Mouse (Mus musculus) limb, embryonic 15.5 days (tissue): ENCODE results near the gene Insrr. TPM values are rescaled to one million over a fixed set of nuclear protein-coding genes. Genes with fewer than 3 reads are reported as not detected.
"Not testable (repeated sequence)": the region's sequence is repeated elsewhere in the genome, so short reads cannot be mapped to it uniquely, and the experiment has no call there.

Source experiments
- ATAC-seq: fragments of 200-750 bp; cut with Nextera tagmentation; 2 replicates; pipeline ENCODE4 v1.8.0; 2017; ENCODE audit warnings: low read depth, moderate TSS enrichment; ENCODE audit not compliant: insufficient number of reproducible peaks, low FRiP score, low TSS enrichment
- H3K27ac ChIP-seq: fragments of 300-500 bp; sonication (generic); 2 replicates; pipeline ENCODE4 v1.5.1; 2015; ENCODE audit warnings: moderate library complexity, mild to moderate bottlenecking, inconsistent platforms
- H3K27me3 ChIP-seq: fragments of 300-500 bp; sonication (generic); 2 replicates; pipeline ENCODE4 v1.6.1; 2015; ENCODE audit warnings: inconsistent platforms
- H3K36me3 ChIP-seq: fragments of 300-500 bp; sonication (generic); 2 replicates; pipeline ENCODE4 v1.6.1; 2015; ENCODE audit warnings: inconsistent platforms
- H3K4me1 ChIP-seq: fragments of 300-500 bp; sonication (generic); 2 replicates; pipeline ENCODE4 v1.6.1; 2015; ENCODE audit warnings: inconsistent platforms
- H3K4me2 ChIP-seq: fragments of 300-500 bp; sonication (generic); 2 replicates; pipeline ENCODE4 v1.6.1; 2015; ENCODE audit warnings: mild to moderate bottlenecking, inconsistent platforms
- H3K4me3 ChIP-seq: fragments of 300-500 bp; sonication (generic); 2 replicates; pipeline ENCODE4 v1.5.1; 2015; ENCODE audit warnings: mild to moderate bottlenecking, inconsistent platforms
- H3K9ac ChIP-seq: fragments of 300-500 bp; sonication (generic); 2 replicates; pipeline ENCODE4 v1.6.1; 2015; ENCODE audit warnings: inconsistent platforms
- H3K9me3 ChIP-seq: fragments of 300-500 bp; sonication (generic); 2 replicates; pipeline ENCODE4 v1.6.1; 2016; ENCODE audit warnings: inconsistent platforms
- WGBS: fragments of 180-500 bp; shearing (Covaris S2); methylation state at CpG from one replicate; pipeline ENCODE4 v1.1.7; 2015; 5-methylcytosine and 5-hydroxymethylcytosine counted together
- polyA plus RNA-seq: library from polyadenylated mRNA; unstranded; fragments of >200 nt; fragmentation: Nextera tagmentation; extraction: Ambion mirVana; gene quantifications from 2 replicates; pipeline ENCODE4 v1.2.1, GENCODE M21; 2015

Gene Insrr
- polyA plus RNA-seq, 1 experiment from 2014 or later, result 0.19 TPM

DNA sequence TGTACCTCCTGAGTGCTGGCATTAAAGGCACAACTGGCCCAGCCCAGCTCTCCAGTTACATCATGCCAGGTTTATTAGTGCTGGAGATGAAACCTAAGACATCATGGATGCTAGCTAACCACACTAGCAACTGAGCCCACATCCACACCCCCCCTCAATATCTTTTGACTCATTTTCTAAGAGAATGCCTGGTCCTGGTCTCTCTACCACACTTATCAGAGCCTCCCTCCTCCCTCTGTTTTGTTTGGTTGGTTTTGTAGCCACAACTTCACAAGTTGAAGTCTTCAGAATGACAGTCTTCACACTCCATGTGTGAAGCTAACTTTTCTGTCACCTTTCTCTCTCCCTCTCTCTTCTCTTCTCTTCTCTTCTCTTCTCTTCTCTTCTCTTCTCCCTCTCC is 44.1 kb downstream of the Insrr start:
- Histone ChIP-seq H3K9me3 (no peaks in the 10 kb centered on the region), H3K4me2 (no peak overlapping the region), H3K27ac (no peak overlapping the region), H3K9ac (no peak overlapping the region), H3K36me3 (no peaks in the 10 kb centered on the region), H3K4me3 (no peak overlapping the region), H3K27me3 (0 out of 2 replicates have a peak, but pooled peaks cover 6% of the 10 kb centered on the region), H3K4me1 (no peaks in the 10 kb centered on the region)
- ATAC-seq, result no peak

DNA sequence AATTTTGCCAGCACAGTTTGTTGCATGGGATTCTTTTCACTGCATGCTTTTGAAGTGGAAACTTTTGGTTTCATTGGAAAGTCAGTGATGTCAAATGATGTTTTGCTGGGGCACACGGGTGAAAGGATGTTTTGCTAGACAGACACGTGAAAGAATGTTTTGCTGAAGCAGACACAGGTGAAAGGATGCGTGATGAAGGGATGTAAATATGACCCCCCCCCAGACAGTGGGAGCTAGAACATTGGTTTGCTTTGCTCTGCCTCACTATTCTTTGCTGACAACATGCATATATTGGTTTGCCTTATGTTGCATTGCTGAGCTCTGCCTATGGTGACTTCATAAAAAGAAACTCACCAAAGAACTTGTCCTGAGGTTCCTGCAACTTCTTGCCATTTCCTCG is 48.2 kb downstream of the Insrr start:
- H3K9me3 ChIP-seq, result no peaks in the 10 kb centered on the region
- no peak overlapping the region for H3K9ac ChIP-seq
- H3K4me2 ChIP-seq, result no peak overlapping the region
- no peak for ATAC-seq
- no peak overlapping the region for H3K27ac ChIP-seq
- WGBS, result 78% methylated on average over 4 of the region's 4 CpGs
- no peak overlapping the region for H3K4me3 ChIP-seq
- H3K36me3 ChIP-seq, result no peaks in the 10 kb centered on the region
- H3K27me3 ChIP-seq, result peaks cover under 1% of the 10 kb centered on the region; the same call in 1 of the 2 replicates
- H3K4me1 ChIP-seq, result no peaks in the 10 kb centered on the region

DNA sequence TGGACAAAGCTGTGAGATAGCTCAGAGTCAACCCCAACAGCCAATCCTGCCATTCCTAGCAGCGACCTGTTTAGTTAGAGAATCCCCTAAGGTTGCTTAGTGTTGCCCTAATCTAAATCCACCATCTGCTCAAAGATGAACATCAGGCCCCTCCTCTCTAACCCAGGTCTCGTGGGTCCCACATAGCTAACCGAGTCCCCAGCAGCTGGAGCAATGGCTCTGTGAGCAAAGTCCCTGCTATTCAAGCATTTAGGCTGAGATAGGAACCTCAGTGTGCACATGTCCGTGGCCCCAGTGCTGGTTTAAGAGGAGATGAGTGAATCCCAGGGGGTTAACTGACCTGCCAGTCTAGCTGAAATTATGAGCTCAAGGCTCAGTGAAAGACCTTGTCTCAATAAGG is 49.4 kb downstream of the Insrr start:
- WGBS, result 64% methylated on average over 4 of the region's 4 CpGs
- ATAC-seq, result no peak
- H3K27ac ChIP-seq, result no peak overlapping the region
- H3K4me3 ChIP-seq, result no peak overlapping the region
- H3K9ac ChIP-seq, result no peak overlapping the region
- no peaks in the 10 kb centered on the region for H3K9me3 ChIP-seq
- H3K27me3 ChIP-seq, result no peaks in the 10 kb centered on the region; the same call in 1 of the 2 replicates
- H3K36me3 ChIP-seq, result no peaks in the 10 kb centered on the region
- H3K4me2 ChIP-seq, result no peak overlapping the region
- H3K4me1 ChIP-seq, result no peaks in the 10 kb centered on the region

DNA sequence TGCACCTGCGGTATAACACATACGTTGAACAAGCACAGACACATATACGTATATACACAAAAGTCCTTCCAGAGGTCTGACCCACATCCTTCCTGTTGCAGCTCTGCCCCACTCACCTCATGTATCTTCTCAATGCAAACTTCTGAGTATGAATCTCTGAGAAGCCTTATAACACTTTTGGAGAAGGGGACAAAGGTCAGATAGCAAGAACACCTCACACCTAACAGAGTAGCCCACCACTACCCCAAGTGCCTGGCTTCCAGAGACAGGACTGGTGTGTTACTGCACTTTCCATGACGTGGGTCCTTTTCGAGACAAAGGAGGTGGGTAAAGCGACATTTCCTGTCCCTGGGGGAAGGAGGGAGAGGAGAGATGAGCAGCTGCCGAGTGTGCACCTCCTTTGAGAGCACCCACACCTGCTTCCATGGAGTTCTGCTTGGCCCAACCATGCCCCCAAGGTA is 49.9 kb downstream of the Insrr start, which contains the start of gene Sh2d2a:
TSS of gene Sh2d2a (plus strand) at position 106 of the 461 bp plus-strand sequence.
- no peak within 1 kb of the TSS for H3K4me3 ChIP-seq
- no peak for ATAC-seq
- H3K4me1 ChIP-seq, result no peaks in the 10 kb centered on the region
- H3K9ac ChIP-seq, result no peak within 1 kb of the TSS
- no peaks in the 10 kb centered on the region for H3K9me3 ChIP-seq
- no peak within 1 kb of the TSS for H3K4me2 ChIP-seq
- no peak within 1 kb of the TSS for H3K27ac ChIP-seq
- no peaks in the 10 kb centered on the region for H3K36me3 ChIP-seq
- WGBS, result 74% methylated on average over 7 of the region's 7 CpGs
- no peaks in the 10 kb centered on the region; the same call in 1 of the 2 replicates for H3K27me3 ChIP-seq

DNA sequence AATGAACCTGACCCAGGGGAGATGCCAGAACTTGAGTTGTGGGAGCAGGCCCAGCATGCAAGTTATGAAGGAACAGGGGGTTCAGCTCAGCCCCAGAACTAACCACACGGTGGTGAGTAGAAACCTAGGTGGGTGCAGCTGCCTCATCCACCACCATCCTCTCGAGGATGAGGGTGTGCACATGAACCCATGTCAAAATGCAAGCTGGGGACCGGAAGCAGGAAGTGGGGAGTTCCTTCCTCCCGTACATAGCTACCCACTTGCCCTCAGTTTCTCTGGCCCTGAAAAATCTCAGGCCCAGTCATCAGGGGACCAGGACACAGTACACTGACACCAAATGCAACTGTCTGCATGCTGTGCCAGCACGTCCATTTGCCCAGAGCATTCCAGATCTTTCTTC is 50.9 kb downstream of the Insrr start:
- H3K4me1 ChIP-seq, result no peaks in the 10 kb centered on the region
- ATAC-seq, result no peak
- H3K4me2 ChIP-seq, result no peak overlapping the region
- no peak overlapping the region for H3K4me3 ChIP-seq
- no peaks in the 10 kb centered on the region for H3K9me3 ChIP-seq
- H3K9ac ChIP-seq, result no peak overlapping the region
- no peaks in the 10 kb centered on the region; the same call in 1 of the 2 replicates for H3K27me3 ChIP-seq
- H3K27ac ChIP-seq, result no peak overlapping the region
- WGBS, result 77% methylated on average over 5 of the region's 5 CpGs
- no peaks in the 10 kb centered on the region for H3K36me3 ChIP-seq

DNA sequence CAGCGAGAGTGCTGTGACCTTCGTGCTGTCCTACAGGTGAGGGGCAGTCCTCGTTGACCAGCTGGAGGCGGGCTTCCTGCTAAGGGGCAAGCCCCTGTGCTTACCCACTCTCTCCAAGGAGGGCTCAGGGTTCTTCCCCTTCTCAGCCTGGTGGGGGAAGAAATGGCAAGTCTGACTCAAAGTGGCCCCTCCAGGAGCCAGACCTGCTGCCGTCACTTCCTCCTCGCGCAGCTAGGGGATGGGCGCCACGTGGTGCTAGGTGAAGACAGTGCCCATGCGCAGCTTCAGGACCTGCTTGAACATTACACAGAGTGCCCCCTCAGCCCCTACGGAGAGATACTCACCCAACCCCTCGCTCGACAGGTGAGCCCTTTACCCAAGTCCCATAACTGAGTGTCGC is 52.4 kb downstream of the Insrr start:
- H3K9ac ChIP-seq, result no peak overlapping the region
- no peaks in the 10 kb centered on the region for H3K4me1 ChIP-seq
- 83% methylated on average over 14 of the region's 14 CpGs for WGBS
- H3K4me2 ChIP-seq, result no peak overlapping the region
- no peaks in the 10 kb centered on the region for H3K36me3 ChIP-seq
- H3K9me3 ChIP-seq, result no peaks in the 10 kb centered on the region
- no peak for ATAC-seq
- no peaks in the 10 kb centered on the region; the same call in 1 of the 2 replicates for H3K27me3 ChIP-seq
- H3K27ac ChIP-seq, result no peak overlapping the region
- no peak overlapping the region for H3K4me3 ChIP-seq

DNA sequence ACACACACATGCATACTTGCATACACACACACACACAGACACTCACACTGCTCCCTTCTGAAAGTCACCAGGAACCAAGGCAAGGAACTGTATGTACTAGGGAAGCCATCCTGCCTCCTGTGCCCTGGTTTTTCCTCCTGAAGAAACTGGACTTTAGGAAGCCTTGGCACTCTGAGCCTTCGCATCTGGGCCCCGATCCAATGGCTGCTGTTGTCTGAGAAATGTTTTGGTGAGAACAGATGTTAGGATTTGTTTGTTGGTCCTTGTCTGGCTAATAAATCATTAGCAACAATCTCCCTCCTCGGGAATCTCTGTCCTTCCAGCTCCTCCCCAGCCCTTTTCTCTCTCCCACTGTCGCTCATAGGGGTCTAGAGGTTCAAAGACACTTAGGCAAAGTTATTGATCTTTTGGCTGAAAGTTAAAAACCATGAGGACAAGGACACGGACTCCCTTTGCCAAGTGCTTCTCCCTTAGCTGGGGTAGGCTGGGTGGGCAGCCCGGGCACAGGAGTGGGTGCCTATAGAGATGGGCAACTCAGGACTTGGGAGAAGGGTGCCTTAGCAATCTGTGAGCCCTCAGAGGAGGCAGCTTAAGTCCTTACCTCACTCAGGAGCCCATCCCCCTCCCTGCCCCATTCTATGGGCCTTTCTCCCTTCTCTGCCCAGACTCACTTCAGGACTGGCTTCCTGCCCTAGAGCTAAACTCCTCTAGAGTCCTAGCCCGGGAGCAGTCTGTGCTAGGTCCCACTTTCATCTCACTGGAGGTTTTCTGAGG is 58.2 kb downstream of the Insrr start:
- no peak overlapping the region for H3K27ac ChIP-seq
- H3K4me2 ChIP-seq, result no peak overlapping the region
- H3K9ac ChIP-seq, result no peak overlapping the region
- H3K27me3 ChIP-seq, result no peaks in the 10 kb centered on the region
- H3K4me1 ChIP-seq, result no peaks in the 10 kb centered on the region; the same call in 1 of the 2 replicates
- 41% methylated on average over 7 of the region's 7 CpGs for WGBS
- peaks cover 34% of the 10 kb centered on the region for H3K36me3 ChIP-seq
- no peak overlapping the region for H3K4me3 ChIP-seq
- no peaks in the 10 kb centered on the region for H3K9me3 ChIP-seq
- no peak for ATAC-seq

DNA sequence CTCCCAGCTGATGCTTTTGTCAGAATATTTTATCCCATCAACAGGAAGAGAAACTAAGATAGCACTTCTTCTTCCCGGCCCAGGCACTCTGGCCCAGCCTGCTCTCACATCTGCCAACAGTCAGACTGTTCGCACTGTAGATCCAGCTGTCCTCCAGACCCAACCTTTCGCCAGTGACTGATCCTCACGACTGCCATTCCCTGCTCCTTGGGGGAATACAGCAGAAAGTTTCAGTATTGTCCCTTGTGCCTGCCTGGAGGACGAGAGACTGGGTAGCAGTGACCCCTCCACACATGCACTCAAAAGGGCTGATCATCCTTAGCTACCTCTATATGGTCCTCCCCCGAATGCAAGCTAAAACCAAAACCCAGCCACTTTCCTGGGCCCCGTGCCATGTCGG is 59.2 kb downstream of the Insrr start:
- Histone ChIP-seq H3K36me3 (peaks cover 41% of the 10 kb centered on the region), H3K4me2 (no peak overlapping the region), H3K27ac (no peak overlapping the region), H3K4me1 (no peaks in the 10 kb centered on the region; the same call in 1 of the 2 replicates), H3K4me3 (no peak overlapping the region), H3K27me3 (no peaks in the 10 kb centered on the region), H3K9me3 (no peaks in the 10 kb centered on the region), H3K9ac (no peak overlapping the region)
- ATAC-seq, result no peak
- WGBS, result 72% methylated on average over 8 of the region's 8 CpGs

DNA sequence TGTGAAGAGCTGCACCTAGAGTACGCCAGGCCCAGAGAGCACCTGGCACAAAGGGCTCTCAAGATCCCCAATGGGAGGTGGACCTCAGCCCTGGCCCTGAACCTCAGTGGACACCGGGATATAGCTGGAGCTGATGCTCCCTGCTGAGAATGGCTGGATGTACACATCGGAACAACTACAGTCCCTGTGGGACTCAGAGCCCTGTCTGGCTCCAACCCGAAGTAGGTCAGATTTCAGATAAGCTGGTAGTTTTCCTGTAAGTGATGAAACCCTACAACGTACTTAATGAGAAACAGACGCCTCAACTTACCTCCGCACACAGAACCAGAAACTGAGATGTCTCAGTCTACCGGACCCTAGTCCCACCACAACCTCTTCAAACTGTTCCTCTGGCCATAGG is 60.9 kb downstream of the Insrr start:
- H3K9me3 ChIP-seq, result no peaks in the 10 kb centered on the region
- H3K9ac ChIP-seq, result no peak overlapping the region
- H3K4me3 ChIP-seq, result no peak overlapping the region
- H3K27ac ChIP-seq, result no peak overlapping the region
- H3K27me3 ChIP-seq, result no peaks in the 10 kb centered on the region
- no peak for ATAC-seq
- peaks cover 57% of the 10 kb centered on the region for H3K36me3 ChIP-seq
- 62% methylated on average over 8 of the region's 8 CpGs for WGBS
- no peak overlapping the region for H3K4me2 ChIP-seq
- H3K4me1 ChIP-seq, result no peaks in the 10 kb centered on the region; the same call in 1 of the 2 replicates

DNA sequence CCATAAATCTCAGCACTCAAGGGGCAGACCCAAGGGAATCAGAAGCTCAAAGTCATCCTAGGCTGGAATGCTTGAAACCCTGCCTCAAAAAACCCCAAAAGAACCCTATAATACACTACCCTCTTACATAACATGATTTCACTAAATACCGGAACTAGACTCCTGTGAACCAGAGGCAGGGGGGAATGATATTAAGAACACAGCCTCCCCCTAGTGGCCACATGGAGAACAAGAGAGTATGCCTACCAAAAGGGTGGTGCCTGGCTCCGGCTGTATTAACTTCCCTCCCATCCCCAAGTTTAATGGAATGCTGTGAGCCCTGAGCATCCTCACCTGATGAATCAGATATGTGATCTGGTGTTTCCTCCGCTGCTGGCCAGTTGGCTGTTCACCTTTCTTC is 63.1 kb downstream of the Insrr start:
- no peak overlapping the region for H3K9ac ChIP-seq
- no peak overlapping the region for H3K4me2 ChIP-seq
- no peaks in the 10 kb centered on the region for H3K27me3 ChIP-seq
- 26% methylated on average over 3 of the region's 3 CpGs for WGBS
- H3K27ac ChIP-seq, result no peak overlapping the region
- peaks cover 72% of the 10 kb centered on the region for H3K36me3 ChIP-seq
- no peak overlapping the region for H3K4me3 ChIP-seq
- no peaks in the 10 kb centered on the region; the same call in 1 of the 2 replicates for H3K4me1 ChIP-seq
- no peak for ATAC-seq
- no peaks in the 10 kb centered on the region for H3K9me3 ChIP-seq

DNA sequence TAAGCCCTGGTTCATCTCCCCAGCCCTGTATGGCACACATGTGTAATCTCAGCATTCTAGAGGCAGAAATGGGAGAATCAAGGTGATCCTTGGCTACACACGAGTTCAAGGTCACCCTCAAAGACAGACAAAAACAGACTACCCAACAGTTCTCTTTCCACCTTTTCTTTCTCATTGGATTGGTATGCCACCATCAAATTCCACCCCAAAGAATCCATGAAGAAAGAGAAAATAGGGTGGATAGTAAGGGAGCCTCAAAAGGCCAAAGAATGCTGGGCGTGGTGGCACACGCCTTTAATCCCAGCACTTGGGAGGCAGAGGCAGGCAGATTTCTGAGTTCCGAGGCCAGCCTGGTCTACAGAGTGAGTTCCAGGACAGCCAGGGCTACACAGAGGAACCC is 67.4 kb downstream of the Insrr start:
- not testable (repeated sequence) for H3K4me2 ChIP-seq, H3K27me3 ChIP-seq, H3K9me3 ChIP-seq, H3K4me3 ChIP-seq, ATAC-seq, H3K27ac ChIP-seq, H3K4me1 ChIP-seq, H3K9ac ChIP-seq
- 94% methylated on average over 4 of the region's 4 CpGs for WGBS
- peaks cover 82% of the 10 kb centered on the region for H3K36me3 ChIP-seq
